Mouse (Mus musculus) neural tube, embryonic 15.5 days (tissue): Measurements from ENCODE around the gene Timm10b. TPM values are rescaled to one million over a fixed set of nuclear protein-coding genes. Genes with fewer than 3 reads are reported as not detected.
A peak's percentile ranks its signal among the peaks of the same experiment; 100 is the strongest.

ENCODE experiments used
- ATAC-seq: fragments of 200-750 bp; cut with Nextera tagmentation; 2 replicates; pipeline ENCODE4 v1.8.0; 2017; ENCODE audit warnings: mild to moderate bottlenecking, moderate TSS enrichment, moderate library complexity; ENCODE audit not compliant: low FRiP score
- H3K27ac ChIP-seq: fragments of 300-500 bp; sonication (generic); replicated peaks from 2 replicates; pipeline ENCODE4 v1.5.1; 2015; ENCODE audit warnings: mild to moderate bottlenecking, inconsistent platforms
- H3K27me3 ChIP-seq: fragments of 300-500 bp; sonication (generic); replicated peaks from 2 replicates; pipeline ENCODE4 v1.6.1; 2015; ENCODE audit warnings: inconsistent platforms
- H3K36me3 ChIP-seq: fragments of 300-500 bp; sonication (generic); 2 replicates; pipeline ENCODE4 v1.6.1; 2015; ENCODE audit warnings: inconsistent platforms
- H3K4me1 ChIP-seq: fragments of 300-500 bp; sonication (generic); 2 replicates; pipeline ENCODE4 v1.6.1; 2015; ENCODE audit warnings: inconsistent platforms
- H3K4me2 ChIP-seq: fragments of 300-500 bp; sonication (generic); 2 replicates; pipeline ENCODE4 v1.6.1; 2015; ENCODE audit warnings: inconsistent platforms, mild to moderate bottlenecking, moderate library complexity
- H3K4me3 ChIP-seq: fragments of 300-500 bp; sonication (generic); replicated peaks from 2 replicates; pipeline ENCODE4 v1.5.1; 2015; ENCODE audit warnings: mild to moderate bottlenecking, inconsistent platforms
- H3K9ac ChIP-seq: fragments of 300-500 bp; sonication (generic); replicated peaks from 2 replicates; pipeline ENCODE4 v1.6.1; 2015; ENCODE audit warnings: mild to moderate bottlenecking, inconsistent platforms
- H3K9me3 ChIP-seq: fragments of 300-500 bp; sonication (generic); replicated peaks from 2 replicates; pipeline ENCODE4 v1.6.1; 2016; ENCODE audit warnings: inconsistent platforms
- WGBS: fragments of 180-500 bp; shearing (Covaris S2); methylation state at CpG from one replicate; pipeline ENCODE4 v1.1.7; 2015; ENCODE audit warnings: mixed read lengths; 5-methylcytosine and 5-hydroxymethylcytosine counted together
- polyA plus RNA-seq: library from polyadenylated mRNA; unstranded; fragments of >200 nt; fragmentation: Nextera tagmentation; extraction: Ambion mirVana; gene quantifications from 2 replicates; pipeline ENCODE4 v1.2.1, GENCODE M21; 2015

Timm10b gene
- polyA plus RNA-seq, 1 experiment from 2014 or later, result 179 TPM

DNA sequence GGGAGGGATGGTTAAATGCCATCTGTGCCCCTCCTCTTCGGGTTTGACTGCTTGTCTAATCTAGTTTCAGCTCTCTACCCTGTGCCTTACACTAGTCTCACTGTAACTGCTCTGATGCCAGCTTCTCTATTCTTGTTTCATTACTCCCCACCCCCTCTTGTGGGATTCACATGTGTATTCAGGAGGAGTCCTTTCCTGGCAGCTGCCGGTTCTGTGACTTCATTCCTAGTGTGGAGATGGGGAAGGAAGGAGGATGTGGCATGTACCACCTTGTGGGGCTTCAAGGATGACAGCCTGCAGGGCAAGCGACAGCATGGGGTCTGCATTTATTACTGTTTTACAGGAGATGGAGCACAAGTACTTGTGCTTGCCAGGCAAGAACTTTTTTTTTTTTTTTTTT is 2.1 kb downstream of the Timm10b start:
- H3K27me3 ChIP-seq, result no peaks in the 10 kb centered on the region
- H3K4me2 ChIP-seq, result peak overlapping the region; percentile 98
- 48% methylated on average over 3 of the region's 3 CpGs for WGBS
- ATAC-seq, result no peak
- H3K9me3 ChIP-seq, result no peaks in the 10 kb centered on the region
- no peak overlapping the region for H3K27ac ChIP-seq
- peaks cover 27% of the 10 kb centered on the region for H3K36me3 ChIP-seq
- H3K4me1 ChIP-seq, result peaks cover 37% of the 10 kb centered on the region
- no peak overlapping the region for H3K9ac ChIP-seq
- 0 out of 2 replicates have a peak overlapping the region, but pooled peaks have one; percentile 56 for H3K4me3 ChIP-seq

- Histone ChIP-seq H3K27ac (peak within 1 kb of the TSS; percentile 28; the same call in 1 of the 2 replicates), H3K9ac (peak within 1 kb of the TSS; percentile 46), H3K27me3 (no peaks in the 10 kb centered on the region), H3K4me3 (peak within 1 kb of the TSS; percentile 40), H3K4me1 (peaks cover 11% of the 10 kb centered on the region), H3K9me3 (no peaks in the 10 kb centered on the region), H3K4me2 (peak within 1 kb of the TSS; percentile 82), H3K36me3 (no peaks in the 10 kb centered on the region)
- ATAC-seq, result peak; percentile 93
- 2% methylated on average over 17 of the region's 17 CpGs for WGBS
Observed at GRCm38 (mm10) chr7:105650639-105651435, 11.0 kb downstream of the Timm10b start, which contains the start of gene Dnhd1. Gene Dnhd1, plus strand, starts transcription at chr7:105650827.

DNA sequence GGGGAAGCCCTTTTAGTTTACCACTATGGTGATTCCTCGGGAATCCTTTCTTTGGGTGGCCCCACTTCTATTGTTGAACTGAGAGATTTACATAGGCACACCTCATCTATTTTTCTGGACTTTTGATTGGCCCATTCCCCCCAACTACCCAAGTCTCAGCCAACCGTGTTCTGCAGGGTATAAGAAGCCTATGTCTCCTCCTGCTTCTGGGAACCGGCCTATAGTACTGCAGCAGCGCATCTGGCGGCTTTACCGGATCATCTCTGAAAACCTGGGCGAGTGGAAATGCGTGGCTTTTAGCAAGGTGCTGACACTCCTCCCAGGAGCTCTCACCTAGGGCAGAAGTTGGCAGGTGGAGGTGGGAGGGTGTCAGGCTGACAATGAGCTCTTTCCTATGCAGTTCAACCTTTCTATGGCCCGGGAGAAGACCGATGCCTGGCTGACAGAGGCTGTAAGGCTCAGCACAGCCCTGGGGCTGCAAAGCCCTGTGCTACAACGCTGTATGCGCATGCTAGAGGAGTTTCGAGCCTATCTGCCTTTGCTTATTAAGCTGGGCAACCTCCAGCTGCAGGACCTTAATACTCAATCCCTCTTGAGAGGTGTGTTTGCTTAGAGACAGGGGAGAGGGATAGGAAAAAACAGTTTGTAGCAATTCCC is 45.8 kb downstream of the Timm10b start:
- H3K4me1 ChIP-seq, result no peaks in the 10 kb centered on the region
- no peak overlapping the region for H3K4me3 ChIP-seq
- H3K27me3 ChIP-seq, result no peaks in the 10 kb centered on the region
- no peak for ATAC-seq
- H3K9me3 ChIP-seq, result no peaks in the 10 kb centered on the region
- 14% methylated on average over 13 of the region's 13 CpGs for WGBS
- H3K36me3 ChIP-seq, result no peaks in the 10 kb centered on the region
- H3K27ac ChIP-seq, result no peak overlapping the region
- 0 out of 2 replicates have a peak overlapping the region, but pooled peaks have one; percentile 13 for H3K4me2 ChIP-seq
- no peak overlapping the region for H3K9ac ChIP-seq

GRCm38 (mm10) chr7:105690875-105691274 is 51.0 kb downstream of the Timm10b start:
- no peak overlapping the region for H3K27ac ChIP-seq
- no peaks in the 10 kb centered on the region for H3K4me1 ChIP-seq
- H3K27me3 ChIP-seq, result no peaks in the 10 kb centered on the region
- no peak overlapping the region for H3K4me2 ChIP-seq
- no peak for ATAC-seq
- H3K36me3 ChIP-seq, result no peaks in the 10 kb centered on the region
- no peak overlapping the region for H3K9ac ChIP-seq
- H3K9me3 ChIP-seq, result no peaks in the 10 kb centered on the region
- 90% methylated on average over 1 of the region's 1 CpGs for WGBS
- no peak overlapping the region for H3K4me3 ChIP-seq

Other genes starting within 250 kb of the Timm10b start
- 39.0 and 41.9 TPM in 2 replicates for gene Fam160a2, start 240.0 kb upstream of the Timm10b start, polyA plus RNA-seq
- 0.08 and 0.09 TPM in 2 replicates for gene Cnga4, start 235.5 kb upstream of the Timm10b start, polyA plus RNA-seq
- 5.3 and 6.2 TPM in 2 replicates for gene Cckbr, start 214.3 kb upstream of the Timm10b start, polyA plus RNA-seq
- 34.6 and 39.9 TPM in 2 replicates for gene Cavin3, start 157.8 kb upstream of the Timm10b start, polyA plus RNA-seq
- gene Smpd1, start 85.7 kb upstream of the Timm10b start, polyA plus RNA-seq, result 83.2 and 91.4 TPM in 2 replicates
- gene Apbb1, start 58.4 kb upstream of the Timm10b start, polyA plus RNA-seq, result 248 and 299 TPM in 2 replicates
- gene Hpx, start 39.9 kb upstream of the Timm10b start, polyA plus RNA-seq, result 0.36 and 0.59 TPM in 2 replicates
- 91.6 and 107 TPM in 2 replicates for gene Trim3, start 6.5 kb upstream of the Timm10b start, polyA plus RNA-seq
- gene Arfip2, start 360 bp downstream of the Timm10b start, polyA plus RNA-seq, result 82.0 and 89.0 TPM in 2 replicates
- 16.4 and 16.6 TPM in 2 replicates for gene Gm45799, start 496 bp downstream of the Timm10b start, polyA plus RNA-seq
- gene Dnhd1, start 10.8 kb downstream of the Timm10b start, polyA plus RNA-seq, result 1.3 and 1.9 TPM in 2 replicates
- 204 and 227 TPM in 2 replicates for gene Ilk, start 96.5 kb downstream of the Timm10b start, polyA plus RNA-seq
- gene Rrp8, start 97.3 kb downstream of the Timm10b start, polyA plus RNA-seq, result 27.8 and 28.8 TPM in 2 replicates
- 101 and 102 TPM in 2 replicates for gene Taf10, start 104.3 kb downstream of the Timm10b start, polyA plus RNA-seq
- 41.4 and 50.2 TPM in 2 replicates for gene Tpp1, start 112.2 kb downstream of the Timm10b start, polyA plus RNA-seq
- gene Dchs1, start 147.6 kb downstream of the Timm10b start, polyA plus RNA-seq, result 10.0 and 10.8 TPM in 2 replicates
- 189 and 232 TPM in 2 replicates for gene Mrpl17, start 171.0 kb downstream of the Timm10b start, polyA plus RNA-seq